Mouse (Mus musculus): ENCODE results near the gene Sorbs1. TPM values are rescaled to one million over a fixed set of nuclear protein-coding genes. Genes with fewer than 3 reads are reported as not detected.

The Sorbs1 gene
- polyA plus RNA-seq, 1 experiment from 2014 or later = 97.2 TPM

DNA sequence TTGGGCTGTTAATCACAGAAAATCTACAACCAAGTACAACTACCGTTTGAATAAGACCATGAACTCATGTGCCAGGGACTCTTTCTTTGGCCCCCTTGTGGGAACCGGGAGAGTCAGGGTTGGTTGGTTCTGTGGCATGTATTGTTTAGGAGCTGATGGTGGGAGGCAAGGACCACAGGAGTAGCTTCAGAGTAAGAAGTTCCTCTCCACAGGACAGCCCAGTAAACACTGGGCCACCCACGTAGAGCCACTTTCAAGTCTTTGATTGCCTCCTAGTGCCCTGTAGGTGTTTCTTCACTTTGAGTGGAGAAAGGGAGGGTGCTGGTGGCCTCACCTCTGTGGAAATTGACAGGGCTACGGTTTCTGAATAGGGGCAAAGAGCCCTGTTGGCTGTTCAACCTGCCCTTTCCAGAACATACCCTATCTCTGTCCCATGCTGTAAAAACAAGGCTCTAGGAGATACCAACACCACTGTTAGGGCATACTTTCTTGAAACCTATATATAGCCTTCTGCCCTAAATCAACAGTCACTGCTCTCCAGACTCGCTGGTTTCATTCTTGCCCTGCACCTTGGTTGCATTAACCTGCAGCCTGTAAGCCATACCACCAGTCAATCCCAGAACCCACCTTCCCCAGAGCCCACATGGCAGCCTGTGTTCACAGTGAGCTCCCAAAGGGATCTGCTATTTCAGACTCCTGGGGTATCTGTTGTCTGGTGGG lies 35.4 kb upstream of the Sorbs1 start:
- Histone ChIP-seq H3K4me2 (replicated peaks; ENCODE audit: low read depth, low read length) (no peak overlapping the region), H3K27ac (ENCODE audit: low read depth, low read length) (no peak overlapping the region), H3K4me1 (replicated peaks; ENCODE audit: control insufficient read depth, insufficient read depth, low read length) (no peaks in the 10 kb centered on the region), H3K27me3 (ENCODE audit: control insufficient read depth, insufficient read depth, low read length) (no peaks in the 10 kb centered on the region), H3K9me3 (ENCODE audit: control insufficient read depth, low read length) (no peaks in the 10 kb centered on the region), H3K4me3 (ENCODE audit: low read depth, low read length) (no peak overlapping the region), H3K9ac (ENCODE audit: low read depth, low read length) (no peak overlapping the region), H3K36me3 (ENCODE audit: control insufficient read depth, insufficient read depth, low read length) (0 out of 2 replicates have a peak, but pooled peaks cover 4% of the 10 kb centered on the region)
- 31% methylated on average over 5 of the region's 5 CpGs for WGBS
- ATAC-seq (ENCODE audit: low FRiP score) (no peak), DNase-seq (ENCODE audit: low spot score) (peak; percentile 18)

DNA sequence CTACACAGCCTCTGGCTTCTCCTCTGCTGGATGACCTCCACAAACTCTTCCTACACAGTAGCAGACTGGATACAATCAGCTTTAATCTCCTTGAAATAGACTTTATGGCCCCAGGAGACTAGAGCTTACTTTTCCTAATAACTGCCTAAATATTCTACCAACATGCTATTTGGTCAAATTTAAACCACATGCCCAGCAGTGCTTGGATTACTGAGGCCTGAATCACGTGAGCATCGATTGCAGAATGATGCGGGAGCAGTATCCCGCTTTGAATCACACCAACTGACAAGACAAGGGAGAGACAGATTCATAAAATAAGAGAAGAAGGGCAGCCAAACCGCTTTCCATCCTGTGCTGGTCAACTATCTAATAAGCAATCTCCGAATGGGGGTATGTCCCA lies 34.8 kb upstream of the Sorbs1 start:
- Histone ChIP-seq H3K27me3 (ENCODE audit: control insufficient read depth, insufficient read depth, low read length) (no peaks in the 10 kb centered on the region), H3K4me1 (replicated peaks; ENCODE audit: control insufficient read depth, insufficient read depth, low read length) (no peaks in the 10 kb centered on the region), H3K27ac (ENCODE audit: low read depth, low read length) (no peak overlapping the region), H3K9ac (ENCODE audit: low read depth, low read length) (no peak overlapping the region), H3K9me3 (ENCODE audit: control insufficient read depth, low read length) (no peaks in the 10 kb centered on the region), H3K4me2 (replicated peaks; ENCODE audit: low read depth, low read length) (no peak overlapping the region), H3K36me3 (ENCODE audit: control insufficient read depth, insufficient read depth, low read length) (0 out of 2 replicates have a peak, but pooled peaks cover 1% of the 10 kb centered on the region), H3K4me3 (ENCODE audit: low read depth, low read length) (no peak overlapping the region)
- DNase-seq (ENCODE audit: low spot score) (no peak), ATAC-seq (ENCODE audit: low FRiP score) (no peak)
- 82% methylated on average over 6 of the region's 6 CpGs for WGBS

DNA sequence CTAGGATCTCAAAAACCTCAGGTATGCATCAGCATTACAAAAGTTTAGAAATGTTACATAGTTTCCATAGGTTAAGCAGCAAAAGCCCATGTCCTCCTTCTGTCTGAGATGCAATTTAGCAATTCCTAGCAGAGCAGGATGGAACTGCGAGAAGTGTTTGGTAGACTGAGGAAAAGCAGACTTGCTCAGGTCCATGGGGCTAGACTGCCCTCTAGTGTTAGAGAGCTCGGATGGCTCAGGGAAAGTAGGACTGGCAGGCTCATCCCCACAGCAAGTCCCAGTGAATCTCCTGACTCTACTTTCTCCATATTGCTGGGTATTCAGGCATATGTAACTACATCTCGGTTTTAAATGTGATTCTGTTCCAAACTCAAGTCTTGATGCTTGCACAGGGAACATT lies 31.3 kb upstream of the Sorbs1 start:
- DNase-seq (ENCODE audit: low spot score) (peak; percentile 84), ATAC-seq (ENCODE audit: low FRiP score) (peak; percentile 73; the same call in 1 of the 2 replicates)
- Histone ChIP-seq H3K27me3 (ENCODE audit: control insufficient read depth, insufficient read depth, low read length) (no peaks in the 10 kb centered on the region), H3K27ac (ENCODE audit: low read depth, low read length) (no peak overlapping the region), H3K4me1 (replicated peaks; ENCODE audit: control insufficient read depth, insufficient read depth, low read length) (no peaks in the 10 kb centered on the region), H3K36me3 (ENCODE audit: control insufficient read depth, insufficient read depth, low read length) (no peaks in the 10 kb centered on the region), H3K9ac (ENCODE audit: low read depth, low read length) (no peak overlapping the region), H3K9me3 (ENCODE audit: control insufficient read depth, low read length) (no peaks in the 10 kb centered on the region), H3K4me2 (replicated peaks; ENCODE audit: low read depth, low read length) (no peak overlapping the region), H3K4me3 (ENCODE audit: low read depth, low read length) (no peak overlapping the region)
- WGBS = 15% methylated on average over 3 of the region's 3 CpGs

DNA sequence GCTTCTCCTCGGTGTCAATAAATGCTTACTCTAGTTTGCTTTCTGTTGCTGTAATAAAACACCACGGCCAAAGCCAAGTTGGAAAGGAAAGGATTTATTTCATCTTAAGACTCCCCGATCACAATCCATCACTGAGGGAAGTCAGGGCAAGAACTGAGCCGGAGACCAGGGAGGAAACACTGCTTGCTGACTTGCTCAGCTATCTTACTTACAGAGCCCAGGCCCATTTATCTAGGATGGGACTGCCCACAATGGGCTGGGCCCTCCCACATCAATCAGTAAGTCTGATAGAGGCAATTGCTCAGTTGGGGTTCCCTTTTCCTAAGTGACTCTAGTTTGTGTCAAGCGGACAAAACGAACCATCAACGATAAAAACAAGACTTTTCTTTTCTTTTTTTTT lies 29.2 kb upstream of the Sorbs1 start:
- no peak overlapping the region for H3K27ac ChIP-seq (ENCODE audit: low read depth, low read length)
- H3K4me2 ChIP-seq (replicated peaks; ENCODE audit: low read depth, low read length) = no peak overlapping the region
- WGBS = 86% methylated on average over 7 of the region's 7 CpGs
- DNase-seq (ENCODE audit: low spot score) (no peak), ATAC-seq (ENCODE audit: low FRiP score) (no peak)
- no peaks in the 10 kb centered on the region for H3K27me3 ChIP-seq (ENCODE audit: control insufficient read depth, insufficient read depth, low read length)
- H3K9ac ChIP-seq (ENCODE audit: low read depth, low read length) = no peak overlapping the region
- H3K4me1 ChIP-seq (replicated peaks; ENCODE audit: control insufficient read depth, insufficient read depth, low read length) = no peaks in the 10 kb centered on the region
- H3K36me3 ChIP-seq (ENCODE audit: control insufficient read depth, insufficient read depth, low read length) = no peaks in the 10 kb centered on the region
- H3K9me3 ChIP-seq (ENCODE audit: control insufficient read depth, low read length) = no peaks in the 10 kb centered on the region
- no peak overlapping the region for H3K4me3 ChIP-seq (ENCODE audit: low read depth, low read length)

DNA sequence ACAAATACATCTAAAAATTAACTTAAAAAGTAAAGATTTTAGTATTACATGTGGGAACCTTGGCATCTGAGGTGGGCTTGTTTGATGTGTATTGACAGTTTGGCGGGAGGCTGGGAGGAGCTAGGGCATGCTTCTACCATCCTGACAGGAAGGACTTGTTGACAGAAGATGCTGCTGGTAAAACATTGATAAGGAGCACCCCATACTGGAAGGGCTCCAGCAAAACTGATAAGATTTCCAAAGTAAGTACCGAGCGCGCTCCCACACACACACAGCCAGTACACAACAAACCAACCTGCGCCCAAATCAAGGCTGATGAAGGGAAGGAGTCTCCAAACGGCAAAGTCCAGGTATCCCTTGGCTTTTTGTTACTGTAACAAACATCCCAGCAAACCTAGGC lies 22.9 kb upstream of the Sorbs1 start:
- Histone ChIP-seq H3K4me1 (replicated peaks; ENCODE audit: control insufficient read depth, insufficient read depth, low read length) (no peaks in the 10 kb centered on the region), H3K9ac (ENCODE audit: low read depth, low read length) (no peak overlapping the region), H3K27ac (ENCODE audit: low read depth, low read length) (no peak overlapping the region), H3K4me2 (replicated peaks; ENCODE audit: low read depth, low read length) (no peak overlapping the region), H3K9me3 (ENCODE audit: control insufficient read depth, low read length) (no peaks in the 10 kb centered on the region), H3K4me3 (ENCODE audit: low read depth, low read length) (no peak overlapping the region), H3K36me3 (ENCODE audit: control insufficient read depth, insufficient read depth, low read length) (no peaks in the 10 kb centered on the region), H3K27me3 (ENCODE audit: control insufficient read depth, insufficient read depth, low read length) (no peaks in the 10 kb centered on the region)
- DNase-seq (ENCODE audit: low spot score) (no peak), ATAC-seq (ENCODE audit: low FRiP score) (no peak)
- 96% methylated on average over 6 of the region's 6 CpGs for WGBS

DNA sequence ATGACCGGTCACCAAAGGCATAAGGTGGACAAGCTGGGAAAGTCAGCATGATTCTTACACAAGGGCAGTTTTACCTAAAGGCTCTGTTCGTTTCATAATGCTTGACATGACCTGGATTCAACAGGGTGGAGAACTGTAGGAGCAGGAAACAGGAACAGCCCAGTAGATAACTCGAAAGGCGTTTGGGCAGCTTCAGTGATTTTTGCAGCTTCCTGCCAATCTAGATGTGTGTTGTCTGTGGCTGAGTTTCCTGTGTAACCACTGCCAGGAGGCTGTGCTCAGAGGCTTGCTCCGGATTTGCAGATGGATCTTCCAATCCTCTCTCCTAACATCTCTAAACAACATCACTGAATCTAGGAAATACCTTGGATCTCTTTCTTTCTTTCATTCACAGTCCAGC lies 18.9 kb upstream of the Sorbs1 start:
- H3K9me3 ChIP-seq (ENCODE audit: control insufficient read depth, low read length) = no peaks in the 10 kb centered on the region
- H3K27me3 ChIP-seq (ENCODE audit: control insufficient read depth, insufficient read depth, low read length) = no peaks in the 10 kb centered on the region
- no peak overlapping the region for H3K4me2 ChIP-seq (replicated peaks; ENCODE audit: low read depth, low read length)
- WGBS = 87% methylated on average over 5 of the region's 5 CpGs
- H3K9ac ChIP-seq (ENCODE audit: low read depth, low read length) = no peak overlapping the region
- ATAC-seq (ENCODE audit: low FRiP score) (no peak), DNase-seq (ENCODE audit: low spot score) (no peak)
- H3K27ac ChIP-seq (ENCODE audit: low read depth, low read length) = no peak overlapping the region
- H3K4me3 ChIP-seq (ENCODE audit: low read depth, low read length) = no peak overlapping the region
- no peaks in the 10 kb centered on the region for H3K4me1 ChIP-seq (replicated peaks; ENCODE audit: control insufficient read depth, insufficient read depth, low read length)
- H3K36me3 ChIP-seq (ENCODE audit: control insufficient read depth, insufficient read depth, low read length) = no peaks in the 10 kb centered on the region

DNA sequence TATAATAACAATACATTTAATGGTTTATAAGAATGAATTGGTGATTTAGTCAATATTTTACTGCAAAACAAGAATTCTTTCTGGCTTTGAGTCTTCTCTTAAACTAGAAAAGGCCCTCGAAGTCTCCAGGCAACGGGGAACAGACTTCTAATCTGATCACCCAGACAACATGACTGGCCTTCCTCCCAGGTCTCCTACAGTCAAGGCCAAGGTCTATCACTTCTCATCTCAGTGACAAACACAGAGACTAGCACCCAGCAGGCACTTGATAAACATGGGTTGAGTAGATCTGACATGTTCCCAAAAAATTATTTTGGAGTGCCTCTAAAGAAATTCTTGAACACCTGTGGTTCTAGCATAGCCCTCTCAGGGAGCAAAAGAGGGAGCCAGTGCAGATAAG lies 16.7 kb upstream of the Sorbs1 start:
- WGBS = 83% methylated on average over 2 of the region's 2 CpGs

DNA sequence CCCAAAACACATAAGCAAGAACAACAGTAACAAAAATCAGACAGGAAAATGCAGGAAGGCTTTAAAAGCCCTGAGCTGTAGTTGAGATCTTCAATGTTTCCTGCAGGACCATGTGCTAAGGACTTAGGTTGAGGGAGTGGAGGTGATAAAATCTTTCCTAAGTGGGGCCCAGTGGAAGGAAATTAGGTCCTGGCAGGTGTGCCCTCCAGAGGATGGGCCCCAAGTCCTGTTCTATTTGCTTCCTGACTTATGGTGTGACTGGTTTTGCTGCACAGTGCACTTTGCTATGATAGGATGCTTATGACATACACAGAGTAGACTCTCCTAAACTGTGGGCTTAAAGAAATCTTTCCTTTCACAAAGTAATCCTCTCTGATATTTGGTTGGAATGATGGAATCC lies 14.7 kb upstream of the Sorbs1 start:
- DNase-seq (ENCODE audit: low spot score) (no peak), ATAC-seq (ENCODE audit: low FRiP score) (no peak)
- Histone ChIP-seq H3K4me2 (replicated peaks; ENCODE audit: low read depth, low read length) (no peak overlapping the region), H3K36me3 (ENCODE audit: control insufficient read depth, insufficient read depth, low read length) (no peaks in the 10 kb centered on the region), H3K27ac (ENCODE audit: low read depth, low read length) (no peak overlapping the region), H3K27me3 (ENCODE audit: control insufficient read depth, insufficient read depth, low read length) (no peaks in the 10 kb centered on the region), H3K9ac (ENCODE audit: low read depth, low read length) (no peak overlapping the region), H3K4me1 (replicated peaks; ENCODE audit: control insufficient read depth, insufficient read depth, low read length) (no peaks in the 10 kb centered on the region), H3K4me3 (ENCODE audit: low read depth, low read length) (no peak overlapping the region), H3K9me3 (ENCODE audit: control insufficient read depth, low read length) (no peaks in the 10 kb centered on the region)

More for the DNA sequence above, 16.7 kb upstream of the Sorbs1 start:
- Histone ChIP-seq H3K4me1 (replicated peaks; ENCODE audit: control insufficient read depth, insufficient read depth, low read length) (no peaks in the 10 kb centered on the region), H3K4me2 (replicated peaks; ENCODE audit: low read depth, low read length) (no peak overlapping the region), H3K4me3 (ENCODE audit: low read depth, low read length) (no peak overlapping the region), H3K9me3 (ENCODE audit: control insufficient read depth, low read length) (no peaks in the 10 kb centered on the region), H3K27ac (ENCODE audit: low read depth, low read length) (no peak overlapping the region), H3K9ac (ENCODE audit: low read depth, low read length) (no peak overlapping the region), H3K36me3 (ENCODE audit: control insufficient read depth, insufficient read depth, low read length) (no peaks in the 10 kb centered on the region), H3K27me3 (ENCODE audit: control insufficient read depth, insufficient read depth, low read length) (no peaks in the 10 kb centered on the region)
- ATAC-seq (ENCODE audit: low FRiP score) = no peak
- DNase-seq (ENCODE audit: low spot score) = no peak

DNA sequence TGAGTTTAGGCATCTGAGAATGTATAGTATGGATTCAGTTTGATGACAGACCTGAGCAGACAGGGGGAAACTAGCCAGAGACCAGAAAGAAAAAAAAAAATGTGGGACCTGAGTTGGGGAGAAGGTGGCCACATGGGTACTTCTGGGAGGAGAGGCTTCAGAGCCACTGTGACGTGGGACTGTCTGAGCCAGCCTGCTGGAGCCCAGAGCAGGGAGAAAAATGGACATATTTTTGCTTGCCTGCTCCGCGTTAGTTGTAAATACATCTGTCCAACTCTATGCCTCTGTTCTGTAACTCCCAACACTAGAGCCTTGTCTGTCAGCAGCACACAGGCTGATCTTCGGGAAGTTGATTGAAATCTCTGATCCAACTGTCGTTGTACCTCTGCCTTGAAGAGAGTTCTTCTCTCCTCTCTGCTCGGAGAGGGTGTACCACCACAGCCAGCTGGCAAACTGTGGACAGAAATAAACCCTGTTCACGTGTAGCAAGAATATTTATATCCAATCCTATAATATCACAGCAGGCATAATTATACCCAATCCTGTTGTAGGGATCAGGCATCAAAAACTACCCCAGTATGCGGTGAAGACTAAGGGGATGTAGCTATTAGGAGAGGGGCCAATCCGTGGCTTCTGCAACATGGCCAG lies 12.9 kb upstream of the Sorbs1 start:
- no peaks in the 10 kb centered on the region for H3K27me3 ChIP-seq (ENCODE audit: control insufficient read depth, insufficient read depth, low read length)
- H3K27ac ChIP-seq (ENCODE audit: low read depth, low read length) = no peak overlapping the region
- H3K9me3 ChIP-seq (ENCODE audit: control insufficient read depth, low read length) = no peaks in the 10 kb centered on the region
- no peaks in the 10 kb centered on the region for H3K36me3 ChIP-seq (ENCODE audit: control insufficient read depth, insufficient read depth, low read length)
- H3K4me3 ChIP-seq (ENCODE audit: low read depth, low read length) = no peak overlapping the region
- no peak overlapping the region for H3K4me2 ChIP-seq (replicated peaks; ENCODE audit: low read depth, low read length)
- WGBS = 88% methylated on average over 9 of the region's 9 CpGs
- no peaks in the 10 kb centered on the region for H3K4me1 ChIP-seq (replicated peaks; ENCODE audit: control insufficient read depth, insufficient read depth, low read length)
- H3K9ac ChIP-seq (ENCODE audit: low read depth, low read length) = no peak overlapping the region
- DNase-seq (ENCODE audit: low spot score) = no peak
- ATAC-seq (ENCODE audit: low FRiP score) = no peak

Measured in hindbrain, embryonic 11.5 days (tissue).